Mouse (Mus musculus): ENCODE measurements around the gene Cd180. TPM values are rescaled to one million over a fixed set of nuclear protein-coding genes. Genes with fewer than 3 reads are reported as not detected.

Gene Cd180
- polyA plus RNA-seq (2014; fragmentation: Nextera tagmentation; extraction: Ambion mirVana), result 0.20 and 0.70 TPM in 2 replicates

DNA sequence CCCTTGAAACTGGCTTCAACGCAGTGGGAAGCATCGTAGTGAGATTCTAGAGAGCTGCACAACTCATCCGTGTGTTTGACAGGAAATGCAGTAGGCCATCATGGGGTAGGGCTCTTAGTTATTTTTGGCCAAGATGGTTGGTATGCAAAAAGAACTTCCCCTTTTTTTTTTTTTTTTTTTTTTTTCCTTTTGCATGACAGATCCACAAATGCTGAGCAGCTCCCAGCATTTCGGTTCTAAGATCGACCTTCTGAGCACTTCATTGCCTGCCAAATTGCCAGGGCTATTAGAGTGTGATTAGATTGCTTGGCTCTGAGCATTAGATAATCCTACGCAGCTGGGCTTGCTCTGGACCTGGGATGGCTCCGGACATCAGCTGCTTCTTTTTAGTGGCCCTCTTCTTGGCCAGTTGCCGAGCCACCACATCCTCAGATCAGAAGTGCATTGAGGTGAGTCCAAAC is at the start of gene Cd180:
TSS of gene Cd180 (plus strand) at position 218 of the 461 bp plus-strand sequence.
- H3K4me2 ChIP-seq (ENCODE audit: low read depth), result no peak within 1 kb of the TSS
- H3K4me3 ChIP-seq (ENCODE audit: low read depth, low read length), result no peak within 1 kb of the TSS
- ATAC-seq (ENCODE audit: insufficient read depth, low FRiP score, low TSS enrichment), result no peak
- H3K9ac ChIP-seq (ENCODE audit: low read length), result no peak within 1 kb of the TSS
- DNase-seq (ENCODE audit: low spot score), result no peak
- no peaks in the 10 kb centered on the region for H3K9me3 ChIP-seq (ENCODE audit: control insufficient read depth, low read length)
- 76% methylated on average over 8 of the region's 8 CpGs for WGBS
- no peaks in the 10 kb centered on the region for H3K4me1 ChIP-seq (ENCODE audit: control insufficient read depth, insufficient read depth, low read length)
- no peaks in the 10 kb centered on the region for H3K36me3 ChIP-seq (ENCODE audit: control insufficient read depth, insufficient read depth, low read length)
- no peaks in the 10 kb centered on the region for H3K27me3 ChIP-seq (ENCODE audit: control insufficient read depth, insufficient read depth, low read length)
- no peak within 1 kb of the TSS for H3K27ac ChIP-seq (ENCODE audit: low read depth, low read length)

DNA sequence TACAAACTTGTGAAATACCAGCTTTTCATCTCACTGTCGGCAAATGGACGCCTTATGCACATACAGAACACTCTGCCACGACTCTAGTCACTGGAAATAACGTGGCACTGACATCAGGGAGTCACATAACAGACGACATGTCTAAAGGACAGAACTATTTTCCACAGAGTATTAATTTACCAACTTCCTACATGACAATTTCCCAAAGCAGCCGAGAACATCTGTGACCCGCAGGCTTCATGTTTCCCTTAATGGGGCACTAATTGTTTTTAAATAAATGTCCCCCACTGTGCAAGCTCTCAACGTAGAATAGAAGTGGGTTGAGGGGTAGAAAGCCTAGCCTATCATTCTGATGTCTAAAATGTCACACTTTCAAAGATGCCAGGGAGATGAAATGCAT is 49.0 kb upstream of the Cd180 start:
- Histone ChIP-seq H3K36me3 (ENCODE audit: control insufficient read depth, insufficient read depth, low read length) (no peaks in the 10 kb centered on the region), H3K27me3 (ENCODE audit: control insufficient read depth, insufficient read depth, low read length) (no peaks in the 10 kb centered on the region), H3K27ac (ENCODE audit: low read depth, low read length) (no peak overlapping the region), H3K9me3 (ENCODE audit: control insufficient read depth, low read length) (no peaks in the 10 kb centered on the region), H3K4me1 (ENCODE audit: control insufficient read depth, insufficient read depth, low read length) (no peaks in the 10 kb centered on the region), H3K4me3 (ENCODE audit: low read depth, low read length) (no peak overlapping the region), H3K9ac (ENCODE audit: low read length) (no peak overlapping the region), H3K4me2 (ENCODE audit: low read depth) (0 out of 2 replicates have a peak overlapping the region, but pooled peaks have one; percentile 13)
- 30% methylated on average over 8 of the region's 8 CpGs for WGBS
- ATAC-seq (ENCODE audit: insufficient read depth, low FRiP score, low TSS enrichment), result 0 out of 2 replicates have a peak, but pooled peaks have one; percentile 32
- no peak for DNase-seq (ENCODE audit: low spot score)

DNA sequence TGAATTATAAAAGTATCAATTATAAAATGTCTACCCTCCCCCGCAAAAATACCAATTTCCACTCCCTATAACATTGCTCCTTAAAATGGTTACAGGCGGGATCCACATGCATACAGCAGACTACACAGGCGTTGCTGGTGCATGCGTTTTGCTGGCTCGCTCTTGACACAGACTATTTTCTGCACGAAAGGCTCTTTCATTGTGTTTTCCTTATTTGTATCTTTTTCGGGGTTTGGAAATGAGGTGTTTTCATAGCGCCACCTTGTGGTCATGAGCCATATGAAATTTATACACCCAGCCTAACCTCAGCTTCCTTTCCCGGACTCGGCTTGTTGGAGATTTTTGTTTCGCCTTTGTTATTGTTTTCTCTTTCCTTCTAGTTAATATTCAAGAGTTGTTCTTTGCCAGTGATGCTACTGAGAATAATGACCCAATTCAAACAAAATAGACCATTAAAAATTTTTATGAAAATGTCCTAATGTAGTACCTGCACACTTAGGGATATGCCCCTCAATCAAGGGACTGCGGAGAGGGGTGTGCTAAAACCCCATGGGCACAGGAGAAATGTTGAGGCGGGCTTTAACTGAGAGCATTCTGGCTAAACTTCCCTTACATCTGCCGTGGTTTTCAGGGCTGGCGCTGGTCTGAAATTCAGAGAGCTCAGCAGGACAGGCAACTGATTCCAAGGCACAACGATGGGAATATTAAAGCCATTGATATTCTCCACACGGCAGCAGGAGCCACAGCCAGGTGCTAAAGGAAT is 48.4 kb upstream of the Cd180 start:
- peak; percentile 76 for DNase-seq (ENCODE audit: low spot score)
- Histone ChIP-seq H3K27ac (ENCODE audit: low read depth, low read length) (no peak overlapping the region), H3K4me2 (ENCODE audit: low read depth) (peak overlapping the region; percentile 13; the same call in 1 of the 2 replicates), H3K36me3 (ENCODE audit: control insufficient read depth, insufficient read depth, low read length) (no peaks in the 10 kb centered on the region), H3K27me3 (ENCODE audit: control insufficient read depth, insufficient read depth, low read length) (no peaks in the 10 kb centered on the region), H3K4me3 (ENCODE audit: low read depth, low read length) (no peak overlapping the region), H3K4me1 (ENCODE audit: control insufficient read depth, insufficient read depth, low read length) (no peaks in the 10 kb centered on the region), H3K9me3 (ENCODE audit: control insufficient read depth, low read length) (no peaks in the 10 kb centered on the region), H3K9ac (ENCODE audit: low read length) (no peak overlapping the region)
- peak; percentile 74; the same call in 1 of the 2 replicates for ATAC-seq (ENCODE audit: insufficient read depth, low FRiP score, low TSS enrichment)
- 24% methylated on average over 17 of the region's 17 CpGs for WGBS

DNA sequence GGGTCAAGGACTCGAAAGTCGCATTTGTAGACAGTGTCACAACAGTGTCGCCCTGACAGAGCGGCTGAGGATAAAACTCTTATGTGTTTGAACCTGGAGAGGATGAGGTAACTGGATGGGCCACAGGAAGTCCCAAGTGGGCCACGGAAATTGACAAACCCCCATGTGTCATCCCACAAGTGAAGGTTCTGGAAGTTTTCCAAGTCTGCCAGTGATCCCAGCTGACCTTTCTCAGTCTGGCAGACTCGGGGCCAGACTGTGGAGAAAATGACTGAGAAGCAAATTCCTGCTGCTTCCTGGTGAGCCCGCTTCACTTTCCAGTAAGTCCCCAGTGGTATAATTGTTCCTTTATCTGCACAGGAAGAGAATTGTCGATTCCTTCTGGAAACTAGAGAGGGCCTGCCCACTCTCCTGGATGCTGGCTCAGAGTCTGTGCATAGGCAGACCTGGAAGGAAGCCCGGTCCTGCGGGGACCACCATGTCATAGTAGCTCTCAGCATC is 47.0 kb upstream of the Cd180 start:
- DNase-seq (ENCODE audit: low spot score) (no peak), ATAC-seq (ENCODE audit: insufficient read depth, low FRiP score, low TSS enrichment) (no peak)
- no peaks in the 10 kb centered on the region for H3K36me3 ChIP-seq (ENCODE audit: control insufficient read depth, insufficient read depth, low read length)
- no peak overlapping the region for H3K27ac ChIP-seq (ENCODE audit: low read depth, low read length)
- H3K9ac ChIP-seq (ENCODE audit: low read length), result no peak overlapping the region
- H3K4me3 ChIP-seq (ENCODE audit: low read depth, low read length), result no peak overlapping the region
- no peak overlapping the region for H3K4me2 ChIP-seq (ENCODE audit: low read depth)
- H3K4me1 ChIP-seq (ENCODE audit: control insufficient read depth, insufficient read depth, low read length), result no peaks in the 10 kb centered on the region
- H3K27me3 ChIP-seq (ENCODE audit: control insufficient read depth, insufficient read depth, low read length), result no peaks in the 10 kb centered on the region
- no peaks in the 10 kb centered on the region for H3K9me3 ChIP-seq (ENCODE audit: control insufficient read depth, low read length)
- WGBS, result 74% methylated on average over 10 of the region's 10 CpGs

DNA sequence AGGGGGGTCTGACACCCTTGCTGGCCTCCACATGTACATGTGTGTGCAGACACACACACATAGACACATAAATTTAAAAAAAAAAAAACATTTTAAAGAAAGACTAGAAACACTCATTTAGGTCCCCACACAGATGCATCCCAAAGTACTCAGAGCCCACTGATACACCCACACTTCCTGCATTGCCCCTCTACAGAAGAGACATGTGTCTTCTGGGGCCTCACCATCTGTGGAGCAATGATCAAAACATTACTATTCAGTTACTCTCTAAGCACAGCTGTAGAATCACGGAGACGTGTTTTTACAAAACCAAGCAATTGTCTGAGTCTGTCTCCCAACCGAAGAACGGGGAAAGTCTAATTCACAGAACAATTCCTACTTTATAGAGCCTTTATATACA is 45.8 kb upstream of the Cd180 start:
- H3K36me3 ChIP-seq (ENCODE audit: control insufficient read depth, insufficient read depth, low read length), result no peaks in the 10 kb centered on the region
- H3K9ac ChIP-seq (ENCODE audit: low read length), result no peak overlapping the region
- DNase-seq (ENCODE audit: low spot score) (no peak), ATAC-seq (ENCODE audit: insufficient read depth, low FRiP score, low TSS enrichment) (no peak)
- H3K4me1 ChIP-seq (ENCODE audit: control insufficient read depth, insufficient read depth, low read length), result no peaks in the 10 kb centered on the region
- 84% methylated on average over 4 of the region's 4 CpGs for WGBS
- no peak overlapping the region for H3K27ac ChIP-seq (ENCODE audit: low read depth, low read length)
- H3K27me3 ChIP-seq (ENCODE audit: control insufficient read depth, insufficient read depth, low read length), result no peaks in the 10 kb centered on the region
- no peak overlapping the region for H3K4me3 ChIP-seq (ENCODE audit: low read depth, low read length)
- no peak overlapping the region for H3K4me2 ChIP-seq (ENCODE audit: low read depth)
- no peaks in the 10 kb centered on the region for H3K9me3 ChIP-seq (ENCODE audit: control insufficient read depth, low read length)

DNA sequence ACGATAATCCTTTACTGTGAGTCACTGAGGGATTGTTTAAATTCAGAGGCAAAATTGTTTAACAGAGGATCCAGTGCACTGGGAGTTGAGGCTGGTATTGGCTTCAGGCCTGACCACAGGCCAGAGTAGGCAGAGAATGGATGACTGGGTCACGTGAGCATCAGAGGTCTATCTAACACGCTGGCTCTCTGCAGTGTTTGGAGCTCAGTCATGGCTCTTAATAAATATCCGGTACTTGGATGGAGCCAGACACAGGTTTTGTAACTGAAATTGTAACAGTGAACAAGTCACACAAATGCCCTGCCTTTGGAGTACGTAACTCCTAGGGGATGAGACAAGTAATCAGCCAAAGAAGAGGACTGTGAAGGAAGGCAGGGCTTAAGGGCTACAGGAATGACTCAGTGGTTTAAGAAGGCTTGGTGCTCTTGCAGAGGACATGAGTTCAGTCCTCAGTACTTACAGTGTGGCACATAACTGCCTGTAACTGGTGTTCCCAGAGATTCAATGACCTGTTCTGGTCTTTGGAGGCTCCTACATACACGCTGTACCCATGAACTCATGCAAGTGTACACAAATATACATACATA is 41.0 kb upstream of the Cd180 start:
- H3K36me3 ChIP-seq (ENCODE audit: control insufficient read depth, insufficient read depth, low read length), result no peaks in the 10 kb centered on the region
- no peaks in the 10 kb centered on the region for H3K9me3 ChIP-seq (ENCODE audit: control insufficient read depth, low read length)
- DNase-seq (ENCODE audit: low spot score) (no peak), ATAC-seq (ENCODE audit: insufficient read depth, low FRiP score, low TSS enrichment) (no peak)
- H3K9ac ChIP-seq (ENCODE audit: low read length), result no peak overlapping the region
- WGBS, result 93% methylated on average over 6 of the region's 6 CpGs
- H3K27me3 ChIP-seq (ENCODE audit: control insufficient read depth, insufficient read depth, low read length), result no peaks in the 10 kb centered on the region
- H3K4me2 ChIP-seq (ENCODE audit: low read depth), result no peak overlapping the region
- H3K4me1 ChIP-seq (ENCODE audit: control insufficient read depth, insufficient read depth, low read length), result no peaks in the 10 kb centered on the region
- H3K4me3 ChIP-seq (ENCODE audit: low read depth, low read length), result no peak overlapping the region
- H3K27ac ChIP-seq (ENCODE audit: low read depth, low read length), result no peak overlapping the region

DNA sequence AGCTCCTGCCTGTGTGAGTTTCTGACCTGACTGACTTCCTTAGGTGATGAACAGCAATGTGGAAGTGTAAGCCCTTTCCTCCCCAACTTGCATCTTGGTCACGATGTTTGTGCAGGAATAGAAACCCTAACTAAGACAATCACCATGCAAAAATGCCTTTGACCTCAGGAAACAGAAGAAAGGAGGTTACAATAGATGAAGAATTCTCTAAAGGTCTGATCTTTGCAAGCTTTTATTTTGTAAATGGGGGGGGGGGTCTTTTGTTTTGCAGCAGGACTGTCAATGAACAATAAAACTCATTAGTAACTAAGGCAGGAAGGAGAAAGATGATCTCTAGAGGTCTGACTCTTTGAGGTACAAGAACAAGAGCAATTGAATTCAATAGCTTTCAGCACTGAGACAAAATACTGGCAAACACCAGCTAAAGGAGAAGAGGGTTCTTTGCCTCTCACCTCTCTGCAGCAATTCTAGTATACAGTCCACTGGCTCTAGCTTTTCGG is 38.2 kb upstream of the Cd180 start:
- 68% methylated on average over 2 of the region's 2 CpGs for WGBS
- Histone ChIP-seq H3K4me3 (ENCODE audit: low read depth, low read length) (no peak overlapping the region), H3K36me3 (ENCODE audit: control insufficient read depth, insufficient read depth, low read length) (no peaks in the 10 kb centered on the region), H3K27ac (ENCODE audit: low read depth, low read length) (no peak overlapping the region), H3K9ac (ENCODE audit: low read length) (no peak overlapping the region), H3K9me3 (ENCODE audit: control insufficient read depth, low read length) (no peaks in the 10 kb centered on the region), H3K4me1 (ENCODE audit: control insufficient read depth, insufficient read depth, low read length) (no peaks in the 10 kb centered on the region), H3K27me3 (ENCODE audit: control insufficient read depth, insufficient read depth, low read length) (no peaks in the 10 kb centered on the region), H3K4me2 (ENCODE audit: low read depth) (no peak overlapping the region)
- ATAC-seq (ENCODE audit: insufficient read depth, low FRiP score, low TSS enrichment), result no peak
- no peak for DNase-seq (ENCODE audit: low spot score)

DNA sequence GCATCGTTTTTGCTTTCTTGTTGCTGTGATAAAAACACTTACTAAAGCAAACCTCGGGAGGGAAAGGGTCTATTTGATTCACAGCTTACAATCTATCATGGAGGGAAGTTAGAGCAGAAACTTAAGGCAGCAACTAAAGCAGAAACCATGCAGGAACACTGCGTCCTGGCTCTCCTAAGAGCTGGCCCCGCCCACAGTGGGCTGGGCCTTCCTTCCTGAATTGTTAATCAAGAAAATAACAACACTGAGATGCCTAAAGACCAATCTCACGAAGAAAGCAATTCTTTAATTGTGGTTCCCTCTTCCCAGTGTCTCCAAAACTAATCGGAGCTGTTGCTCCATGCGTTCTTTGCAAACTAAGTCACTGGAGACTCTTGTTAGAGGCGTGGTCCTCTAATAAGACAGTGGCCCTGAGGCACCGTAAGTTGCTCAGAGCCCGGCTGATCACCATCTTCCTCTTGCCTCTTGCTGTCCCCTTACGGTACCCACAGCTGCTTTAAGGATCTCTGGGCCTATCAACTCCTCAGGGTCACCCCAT is 37.1 kb upstream of the Cd180 start:
- H3K4me1 ChIP-seq (ENCODE audit: control insufficient read depth, insufficient read depth, low read length), result no peaks in the 10 kb centered on the region
- H3K9ac ChIP-seq (ENCODE audit: low read length), result no peak overlapping the region
- no peak overlapping the region for H3K27ac ChIP-seq (ENCODE audit: low read depth, low read length)
- H3K27me3 ChIP-seq (ENCODE audit: control insufficient read depth, insufficient read depth, low read length), result no peaks in the 10 kb centered on the region
- no peak for DNase-seq (ENCODE audit: low spot score)
- H3K4me3 ChIP-seq (ENCODE audit: low read depth, low read length), result no peak overlapping the region
- WGBS, result 79% methylated on average over 11 of the region's 11 CpGs
- H3K9me3 ChIP-seq (ENCODE audit: control insufficient read depth, low read length), result no peaks in the 10 kb centered on the region
- H3K36me3 ChIP-seq (ENCODE audit: control insufficient read depth, insufficient read depth, low read length), result no peaks in the 10 kb centered on the region
- no peak overlapping the region for H3K4me2 ChIP-seq (ENCODE audit: low read depth)
- ATAC-seq (ENCODE audit: insufficient read depth, low FRiP score, low TSS enrichment), result no peak
